Mouse (Mus musculus) myocyte (in vitro differentiated cells): ENCODE data around the gene Fos.

ENCODE experiments used
- CEBPB ChIP-seq: IDR thresholded peaks from 2 replicates; pipeline ENCODE4 v1.6.1; 2011; ENCODE audit warnings: mild to moderate bottlenecking, moderate library complexity; ENCODE audit not compliant: poor library complexity, insufficient read depth, severe bottlenecking
- E2F4 ChIP-seq: IDR thresholded peaks from one replicate; pipeline ENCODE4 v1.6.1; 2011; ENCODE audit warnings: mild to moderate bottlenecking, control low read depth, moderate library complexity; ENCODE audit not compliant: insufficient read depth
- MAX ChIP-seq: IDR thresholded peaks from one replicate; pipeline ENCODE4 v1.6.1; 2011; ENCODE audit warnings: low read depth, mild to moderate bottlenecking, control low read depth
- MYOD1 ChIP-seq, 3 experiments: IDR thresholded peaks; one replicate each; pipeline ENCODE4 v1.6.1; 2011; ENCODE audit warnings: control low read depth in 2 of 3, low read depth in 2 of 3, mild to moderate bottlenecking in 2 of 3, moderate library complexity in 1 of 3; ENCODE audit not compliant: insufficient read length in 2 of 3, control insufficient read depth in 1 of 3
- MYOG ChIP-seq, 3 experiments: IDR thresholded peaks; one replicate each; pipeline ENCODE4 v1.6.1; 2011; ENCODE audit warnings: control low read depth in 2 of 3, low read depth in 2 of 3, mild to moderate bottlenecking in 2 of 3; ENCODE audit not compliant: insufficient read length in 2 of 3, control insufficient read depth in 1 of 3, insufficient read depth in 1 of 3
- POLR2A ChIP-seq: IDR thresholded peaks from one replicate; pipeline ENCODE4 v1.6.1; 2011; ENCODE audit warnings: low read depth, mild to moderate bottlenecking, control low read depth, moderate library complexity; ENCODE audit not compliant: insufficient read length
- POLR2AphosphoS2 ChIP-seq: IDR thresholded peaks from one replicate; pipeline ENCODE4 v1.6.1; 2011; ENCODE audit warnings: low read depth, control low read depth; ENCODE audit not compliant: insufficient read length
- SRF ChIP-seq: IDR thresholded peaks from one replicate; pipeline ENCODE4 v1.6.1; 2011; ENCODE audit warnings: low read depth; ENCODE audit not compliant: control insufficient read depth, insufficient read length
- TCF12 ChIP-seq: IDR thresholded peaks from one replicate; pipeline ENCODE4 v1.6.1; 2011; ENCODE audit warnings: mild to moderate bottlenecking, control low read depth; ENCODE audit not compliant: poor library complexity, insufficient read depth, severe bottlenecking
- USF1 ChIP-seq: IDR thresholded peaks from one replicate; pipeline ENCODE4 v1.6.1; 2011; ENCODE audit warnings: low read depth, mild to moderate bottlenecking, control low read depth, moderate library complexity

GRCm38 (mm10) chr12:85443456-85443855 lies 30.2 kb upstream of the Fos start:
- TF ChIP-seq E2F4 (no peak), MYOG (IDR thresholded peaks at IDR 0.05; ENCODE audit: control insufficient read depth in 1 of 3, insufficient read depth in 1 of 3, insufficient read length in 2 of 3, low read depth in 2 of 3) (no peak), POLR2A (no peak), TCF12 (no peak), CEBPB (no peak), POLR2AphosphoS2 (no peak), MYOD1 (IDR thresholded peaks at IDR 0.05; ENCODE audit: control insufficient read depth in 1 of 3, insufficient read length in 2 of 3, low read depth in 2 of 3) (no peak), USF1 (no peak), SRF (no peak), MAX (no peak)
